Mouse (Mus musculus) megakaryocyte, embryonic 14.5 days (primary cell): Measurements from ENCODE around the gene Tnfrsf13b.

Experiments used
- FLI1 ChIP-seq: IDR thresholded peaks from 2 replicates; pipeline ENCODE4 v1.6.1; 2012; ENCODE audit warnings: low read length, inconsistent platforms, mixed read lengths
- GATA1 ChIP-seq: IDR thresholded peaks from 3 replicates; pipeline ENCODE4 v1.6.1; 2012; ENCODE audit warnings: mixed read lengths, low read length, inconsistent platforms, borderline replicate concordance

DNA sequence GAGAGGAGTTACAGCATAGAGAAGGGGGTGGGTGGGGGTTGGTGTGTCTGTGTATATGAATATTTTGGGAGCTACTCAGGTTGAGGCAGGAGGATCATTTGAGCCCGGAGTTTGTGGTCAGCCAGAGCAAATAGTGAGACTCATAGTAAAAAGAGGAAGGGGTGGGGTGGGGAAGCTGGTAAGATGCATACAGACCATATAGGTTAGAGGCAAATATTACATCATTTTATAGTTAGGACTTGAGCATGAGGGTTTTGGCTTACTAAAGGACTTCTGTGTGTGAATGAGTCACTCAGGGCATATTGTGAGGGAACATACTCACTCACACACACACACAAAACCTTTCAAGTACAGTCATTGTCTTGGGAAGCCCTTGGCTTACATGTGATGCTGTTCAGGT lies 49.8 kb downstream of the Tnfrsf13b start:
- TF ChIP-seq GATA1 (no peak), FLI1 (no peak)
